In the genomic region with DNA sequence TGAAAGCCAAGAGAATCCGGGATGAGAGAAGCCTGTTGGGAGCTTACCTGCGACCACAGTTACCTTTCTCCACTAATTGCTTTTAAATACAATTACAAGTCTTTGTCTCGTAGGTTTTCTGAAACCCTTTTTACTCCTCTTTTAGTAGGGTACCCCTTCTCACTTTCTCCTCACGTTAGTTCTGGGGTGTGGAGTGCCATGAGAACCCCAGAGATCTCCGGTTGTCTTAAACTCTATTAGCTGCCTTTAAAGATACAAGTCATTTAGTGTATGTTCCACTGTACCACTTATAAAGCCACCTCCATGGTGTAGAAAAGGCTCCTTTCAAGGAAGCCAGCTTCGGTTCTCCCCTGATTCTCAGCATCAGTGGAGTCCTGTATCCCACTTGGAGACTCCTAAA, we compare ENCODE assay signal across 11 mouse cellular contexts. TPM values are rescaled to one million over a fixed set of nuclear protein-coding genes. Genes with fewer than 3 reads are reported as not detected.
DNase-seq lines count a peak whose midpoint lies in the region; ATAC-seq and TF ChIP-seq lines count a peak whose summit lies in the region.
"Had no signal": no experiment of that assay in that cellular context is flagged by ENCODE, and none has a peak within 500 bp of the region (broad histone marks: within the 10 kb centered on the region; RNA-seq: fewer than 3 reads in every experiment).

No protein-coding gene starts in this region.

- no peak for ATAC-seq in liver, embryonic 11.5 days (replicated peaks; ENCODE audit: low FRiP score)
- ATAC-seq in forebrain, embryonic 12.5 days (ENCODE audit: low FRiP score) = no peak
- no peak for ATAC-seq in hindbrain, embryonic 16.5 days
- no peak for ATAC-seq in neural tube, embryonic 13.5 days (ENCODE audit: low read depth)

- H3K36me3 ChIP-seq in liver, adult 2 months (ENCODE audit: control insufficient read depth, insufficient read depth, low read length) = peaks cover 49% of the 10 kb centered on the region
- no peaks in the 10 kb centered on the region; the same call in 1 of the 2 replicates for H3K36me3 ChIP-seq in liver, embryonic 11.5 days (ENCODE audit: control insufficient read depth, insufficient read depth, low read length)
- peaks cover 19% of the 10 kb centered on the region for H3K36me3 ChIP-seq in forebrain, embryonic 12.5 days (replicated peaks)
- no peaks in the 10 kb centered on the region for H3K36me3 ChIP-seq in hindbrain, embryonic 16.5 days (ENCODE audit: control insufficient read depth, insufficient read depth, low read length)
- H3K36me3 ChIP-seq in neural tube, embryonic 13.5 days = no peaks in the 10 kb centered on the region
- H3K36me3 ChIP-seq: G1E had no signal

- H3K4me3 ChIP-seq in liver, adult 2 months (ENCODE audit: insufficient read depth, low read depth, low read length) = peak overlapping the region; percentile 99
- no peak overlapping the region for H3K4me3 ChIP-seq in liver, embryonic 11.5 days (ENCODE audit: low read depth, low read length)
- H3K4me3 ChIP-seq in forebrain, embryonic 12.5 days (replicated peaks) = peak overlapping the region; percentile 96
- H3K4me3 ChIP-seq in hindbrain, embryonic 16.5 days (ENCODE audit: low read length) = peak overlapping the region; percentile 83
- H3K4me3 ChIP-seq in neural tube, embryonic 13.5 days = peak overlapping the region; percentile 87

- no peaks in the 10 kb centered on the region for H3K9me3 ChIP-seq in liver, embryonic 11.5 days (ENCODE audit: control insufficient read depth, low read length)
- no peaks in the 10 kb centered on the region for H3K9me3 ChIP-seq in forebrain, embryonic 12.5 days
- no peaks in the 10 kb centered on the region for H3K9me3 ChIP-seq in hindbrain, embryonic 16.5 days (ENCODE audit: control insufficient read depth, low read length)
- H3K9me3 ChIP-seq in neural tube, embryonic 13.5 days = no peaks in the 10 kb centered on the region

- no peak for TF ChIP-seq POLR2A in liver, adult 2 months (IDR thresholded peaks at IDR 0.05; ENCODE audit: extremely low read depth, insufficient read depth, low read length)

- H3K4me2 ChIP-seq in liver, embryonic 11.5 days = no peak overlapping the region; the same call in 1 of the 2 replicates
- peak overlapping the region; percentile 66 for H3K4me2 ChIP-seq in forebrain, embryonic 12.5 days
- peak overlapping the region; percentile 94 for H3K4me2 ChIP-seq in hindbrain, embryonic 16.5 days (ENCODE audit: low read length)
- peak overlapping the region; percentile 79 for H3K4me2 ChIP-seq in neural tube, embryonic 13.5 days

- TF ChIP-seq CTCF in liver, adult 2 months (IDR thresholded peaks at IDR 0.05; ENCODE audit: low read depth, low read length) = no peak

- peaks cover 56% of the 10 kb centered on the region for H3K79me2 ChIP-seq in liver, adult 2 months (ENCODE audit: control insufficient read depth, insufficient read depth, low read length)

- peak overlapping the region; percentile 1 for H3K27ac ChIP-seq in liver, adult 2 months (replicated peaks; ENCODE audit: insufficient read depth, low read depth, low read length)
- H3K27ac ChIP-seq in liver, embryonic 11.5 days (ENCODE audit: low read depth, low read length) = no peak overlapping the region
- no peak overlapping the region for H3K27ac ChIP-seq in forebrain, embryonic 12.5 days
- no peak overlapping the region for H3K27ac ChIP-seq in hindbrain, embryonic 16.5 days (ENCODE audit: low read depth, low read length)
- H3K27ac ChIP-seq in neural tube, embryonic 13.5 days (replicated peaks) = no peak overlapping the region

- no peak for DNase-seq in liver, adult 2 months (ENCODE audit: extremely low read depth, low read depth, low spot score)
- DNase-seq in liver, embryonic 11.5 days (ENCODE audit: low spot score) = no peak
- no peak for DNase-seq in urinary bladder, postnatal 10 days (ENCODE audit: low spot score)
- DNase-seq in right cerebral cortex, adult 18-20 months = no peak
- DNase-seq in embryo, embryonic 10.5 days (ENCODE audit: low spot score) = no peak
- DNase-seq: adrenal gland, postnatal 10 days; cerebellum, postnatal 36 days had no signal

- H3K27me3 ChIP-seq in liver, adult 2 months (ENCODE audit: control insufficient read depth, insufficient read depth, low read length) = no peaks in the 10 kb centered on the region
- H3K27me3 ChIP-seq in liver, embryonic 11.5 days (replicated peaks; ENCODE audit: control insufficient read depth, insufficient read depth, low read length) = peaks cover 3% of the 10 kb centered on the region
- H3K27me3 ChIP-seq in forebrain, embryonic 12.5 days = no peaks in the 10 kb centered on the region
- H3K27me3 ChIP-seq in hindbrain, embryonic 16.5 days (replicated peaks; ENCODE audit: control insufficient read depth, insufficient read depth, low read length) = no peaks in the 10 kb centered on the region
- no peaks in the 10 kb centered on the region for H3K27me3 ChIP-seq in neural tube, embryonic 13.5 days

- WGBS in liver, adult 2 months = 61% methylated on average over 6 of the region's 6 CpGs
- WGBS in liver, embryonic 11.5 days = 84% methylated on average over 6 of the region's 6 CpGs
- WGBS in forebrain, embryonic 12.5 days = 53% methylated on average over 6 of the region's 6 CpGs
- WGBS in hindbrain, embryonic 16.5 days = 70% methylated on average over 6 of the region's 6 CpGs
- 80% methylated on average over 6 of the region's 6 CpGs for WGBS in neural tube, embryonic 13.5 days

- peak overlapping the region; percentile 29; the same call in 1 of the 2 replicates for H3K9ac ChIP-seq in liver, adult 2 months (ENCODE audit: low read depth, low read length)
- no peak overlapping the region for H3K9ac ChIP-seq in liver, embryonic 11.5 days (ENCODE audit: low read depth, low read length)
- H3K9ac ChIP-seq in forebrain, embryonic 12.5 days = peak overlapping the region; percentile 48
- peak overlapping the region; percentile 31; the same call in 1 of the 2 replicates for H3K9ac ChIP-seq in hindbrain, embryonic 16.5 days (ENCODE audit: low read depth, low read length)
- peak overlapping the region; percentile 46 for H3K9ac ChIP-seq in neural tube, embryonic 13.5 days

- peaks cover 32% of the 10 kb centered on the region for H3K4me1 ChIP-seq in liver, adult 2 months (ENCODE audit: control insufficient read depth, insufficient read depth, low read length)
- H3K4me1 ChIP-seq in liver, embryonic 11.5 days (replicated peaks; ENCODE audit: control insufficient read depth, insufficient read depth, low read length) = no peaks in the 10 kb centered on the region; the same call in 1 of the 2 replicates
- H3K4me1 ChIP-seq in forebrain, embryonic 12.5 days = peaks cover 58% of the 10 kb centered on the region
- peaks cover 7% of the 10 kb centered on the region; the same call in 1 of the 2 replicates for H3K4me1 ChIP-seq in hindbrain, embryonic 16.5 days (ENCODE audit: control insufficient read depth, insufficient read depth, low read depth, low read length)
- H3K4me1 ChIP-seq in neural tube, embryonic 13.5 days (replicated peaks) = peaks cover 62% of the 10 kb centered on the region

RNA-seq across cellular contexts. Expression of a gene that starts 3.3 kb away (rescaled TPM):
- 64.1 and 81.1 TPM in 2 replicates for total RNA-seq in liver, adult 2 months (2014; rRNA removed)
- polyA plus RNA-seq in liver, adult 2 months (2012; rRNA removed) = 81.0 and 84.2 TPM in 2 replicates
- 29.5 TPM in 2 replicates for polyA plus RNA-seq in liver, embryonic 11.5 days (2014; fragmentation: Nextera tagmentation; extraction: Ambion mirVana)
- polyA plus RNA-seq in forebrain, embryonic 12.5 days (2016; fragmentation: Nextera tagmentation; extraction: Ambion mirVana) = 84.9 and 90.4 TPM in 2 replicates
- 114 and 122 TPM in 2 replicates for polyA plus RNA-seq in hindbrain, embryonic 16.5 days (2015; fragmentation: Nextera tagmentation; extraction: Ambion mirVana)
- polyA plus RNA-seq in neural tube, embryonic 13.5 days (2015; fragmentation: Nextera tagmentation; extraction: Ambion mirVana) = 70.9 and 78.5 TPM in 2 replicates
- total RNA-seq: G1E had no signal
- polyA plus RNA-seq: G1E had no signal

RNA-seq across cellular contexts. Expression of a gene that starts 50.8 kb away (rescaled TPM):
- 21.3 and 24.9 TPM in 2 replicates for total RNA-seq in liver, adult 2 months (2014; rRNA removed)
- polyA plus RNA-seq in liver, adult 2 months (2012; rRNA removed) = 8.2 and 11.3 TPM in 2 replicates
- polyA plus RNA-seq in liver, embryonic 11.5 days (2014; fragmentation: Nextera tagmentation; extraction: Ambion mirVana) = 0.56 and 0.99 TPM in 2 replicates
- polyA plus RNA-seq in forebrain, embryonic 12.5 days (2016; fragmentation: Nextera tagmentation; extraction: Ambion mirVana) = 5.5 and 6.3 TPM in 2 replicates
- polyA plus RNA-seq in hindbrain, embryonic 16.5 days (2015; fragmentation: Nextera tagmentation; extraction: Ambion mirVana) = 13.5 and 15.1 TPM in 2 replicates
- polyA plus RNA-seq in neural tube, embryonic 13.5 days (2015; fragmentation: Nextera tagmentation; extraction: Ambion mirVana) = 9.2 and 9.4 TPM in 2 replicates
- polyA plus RNA-seq: G1E had no signal
